Mouse (Mus musculus) neural tube, embryonic 13.5 days (tissue): ENCODE data around the gene Cnpy4. TPM values are rescaled to one million over a fixed set of nuclear protein-coding genes. Genes with fewer than 3 reads are reported as not detected.

ENCODE experiments used
- ATAC-seq: fragments of 200-750 bp; cut with Nextera tagmentation; 2 replicates; pipeline ENCODE4 v1.8.0; 2017; ENCODE audit warnings: low read depth, mild to moderate bottlenecking, moderate TSS enrichment, moderate library complexity
- H3K27ac ChIP-seq: fragments of 300-500 bp; sonication (generic); replicated peaks from 2 replicates; pipeline ENCODE4 v1.5.1; 2015; ENCODE audit warnings: moderate library complexity, mild to moderate bottlenecking, inconsistent platforms
- H3K27me3 ChIP-seq: fragments of 300-500 bp; sonication (generic); 2 replicates; pipeline ENCODE4 v1.6.1; 2015; ENCODE audit warnings: mild to moderate bottlenecking, inconsistent platforms
- H3K36me3 ChIP-seq: fragments of 300-500 bp; sonication (generic); 2 replicates; pipeline ENCODE4 v1.6.1; 2015; ENCODE audit warnings: mild to moderate bottlenecking, inconsistent platforms
- H3K4me1 ChIP-seq: fragments of 300-500 bp; sonication (generic); replicated peaks from 2 replicates; pipeline ENCODE4 v1.6.1; 2015; ENCODE audit warnings: inconsistent platforms
- H3K4me2 ChIP-seq: fragments of 300-500 bp; sonication (generic); 2 replicates; pipeline ENCODE4 v1.6.1; 2015; ENCODE audit warnings: inconsistent platforms, mild to moderate bottlenecking, moderate library complexity
- H3K4me3 ChIP-seq: fragments of 300-500 bp; sonication (generic); 2 replicates; pipeline ENCODE4 v1.5.1; 2015; ENCODE audit warnings: mild to moderate bottlenecking, inconsistent platforms
- H3K9ac ChIP-seq: fragments of 300-500 bp; sonication (generic); 2 replicates; pipeline ENCODE4 v1.6.1; 2015; ENCODE audit warnings: moderate library complexity, mild to moderate bottlenecking, inconsistent platforms
- H3K9me3 ChIP-seq: fragments of 300-500 bp; sonication (generic); 2 replicates; pipeline ENCODE4 v1.6.1; 2016; ENCODE audit warnings: inconsistent platforms
- WGBS: fragments of 180-500 bp; shearing (Covaris S2); methylation state at CpG from one replicate; pipeline ENCODE4 v1.1.7; 2015; 5-methylcytosine and 5-hydroxymethylcytosine counted together
- polyA plus RNA-seq: library from polyadenylated mRNA; unstranded; fragments of >200 nt; fragmentation: Nextera tagmentation; extraction: Ambion mirVana; gene quantifications from 2 replicates; pipeline ENCODE4 v1.2.1, GENCODE M21; 2015

The Cnpy4 gene
- polyA plus RNA-seq = 34.0 and 37.3 TPM in 2 replicates

DNA sequence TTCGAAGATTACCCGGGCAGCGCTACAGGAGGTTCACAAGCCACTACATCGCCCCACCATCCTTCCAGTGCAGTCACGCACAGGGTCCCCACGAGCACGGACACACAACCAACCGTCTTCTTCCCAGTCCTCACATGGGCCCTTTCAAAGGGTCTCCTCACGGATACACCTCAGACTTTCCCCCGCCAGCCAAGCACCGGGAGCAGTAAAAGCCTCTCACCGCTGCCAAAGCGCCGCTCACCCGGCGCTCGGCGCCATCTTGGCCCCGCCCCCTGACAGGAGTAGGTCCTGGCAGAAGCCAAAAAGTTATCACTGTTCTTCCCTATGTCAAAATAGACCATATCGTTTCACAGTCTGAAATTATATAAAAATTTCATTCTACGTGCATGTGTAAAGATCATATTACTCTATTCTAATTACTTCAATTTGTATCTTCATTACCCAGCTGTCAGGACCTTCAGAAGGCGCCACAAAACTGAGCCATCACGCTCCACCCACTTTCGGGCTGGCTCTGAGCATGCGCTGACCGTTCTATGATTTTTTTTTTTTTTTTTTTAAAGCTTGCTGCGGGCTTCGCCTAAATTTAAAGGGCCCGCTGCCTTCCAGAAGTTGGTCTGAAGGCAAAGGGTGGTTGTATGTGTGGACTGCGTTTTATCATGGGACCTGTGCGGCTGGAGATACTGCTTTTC lies at the start of gene Cnpy4, which contains the start of gene Taf6:
TSS of gene Cnpy4 (plus strand) at position 536 of the 689 bp plus-strand sequence.
TSS of gene Taf6 (minus strand) at position 502 of the 689 bp plus-strand sequence.
- Histone ChIP-seq H3K36me3 (peaks cover 44% of the 10 kb centered on the region), H3K4me2 (peak within 1 kb of the TSS; percentile 80), H3K4me3 (peak within 1 kb of the TSS; percentile 81), H3K9me3 (no peaks in the 10 kb centered on the region), H3K27me3 (no peaks in the 10 kb centered on the region), H3K27ac (peak within 1 kb of the TSS; percentile 81), H3K9ac (peak within 1 kb of the TSS; percentile 88), H3K4me1 (peaks cover 24% of the 10 kb centered on the region)
- peak; percentile 83 for ATAC-seq
- WGBS = under 1% methylated on average over 31 of the region's 31 CpGs

- Histone ChIP-seq H3K27me3 (no peaks in the 10 kb centered on the region), H3K4me1 (no peaks in the 10 kb centered on the region), H3K4me2 (no peak overlapping the region), H3K36me3 (peaks cover 48% of the 10 kb centered on the region), H3K27ac (no peak overlapping the region), H3K9ac (no peak overlapping the region), H3K9me3 (no peaks in the 10 kb centered on the region), H3K4me3 (no peak overlapping the region)
- WGBS = 67% methylated on average over 8 of the region's 8 CpGs
- ATAC-seq = peak; percentile 71
Observed at GRCm38 (mm10) chr5:138137935-138138549, 49.2 kb upstream of the Cnpy4 start.

DNA sequence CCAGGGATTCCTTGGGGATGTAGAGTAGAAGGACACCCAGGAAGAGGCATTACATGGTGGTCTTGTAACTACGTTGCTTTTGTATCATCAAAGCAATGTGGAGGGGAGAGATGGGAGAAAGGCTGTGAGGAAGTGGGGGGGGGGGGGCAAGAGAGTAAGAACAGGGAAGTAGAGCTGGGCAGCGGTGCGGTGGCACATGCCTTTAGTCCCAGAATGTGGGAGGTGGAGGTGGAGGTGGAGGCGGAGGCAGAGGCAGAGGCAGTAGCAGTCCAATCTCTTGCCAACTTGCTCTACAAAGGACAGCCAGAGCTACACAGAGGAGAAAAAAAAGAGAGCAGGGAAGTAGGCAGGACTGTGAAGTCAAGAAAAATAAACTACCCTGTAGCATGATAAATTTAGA lies 48.7 kb upstream of the Cnpy4 start:
- no peak overlapping the region for H3K9ac ChIP-seq
- WGBS = 70% methylated on average over 4 of the region's 4 CpGs
- no peak overlapping the region for H3K4me3 ChIP-seq
- H3K27ac ChIP-seq = no peak overlapping the region
- no peaks in the 10 kb centered on the region for H3K27me3 ChIP-seq
- H3K9me3 ChIP-seq = no peaks in the 10 kb centered on the region
- no peak for ATAC-seq
- H3K4me2 ChIP-seq = no peak overlapping the region
- H3K36me3 ChIP-seq = peaks cover 48% of the 10 kb centered on the region
- no peaks in the 10 kb centered on the region for H3K4me1 ChIP-seq

DNA sequence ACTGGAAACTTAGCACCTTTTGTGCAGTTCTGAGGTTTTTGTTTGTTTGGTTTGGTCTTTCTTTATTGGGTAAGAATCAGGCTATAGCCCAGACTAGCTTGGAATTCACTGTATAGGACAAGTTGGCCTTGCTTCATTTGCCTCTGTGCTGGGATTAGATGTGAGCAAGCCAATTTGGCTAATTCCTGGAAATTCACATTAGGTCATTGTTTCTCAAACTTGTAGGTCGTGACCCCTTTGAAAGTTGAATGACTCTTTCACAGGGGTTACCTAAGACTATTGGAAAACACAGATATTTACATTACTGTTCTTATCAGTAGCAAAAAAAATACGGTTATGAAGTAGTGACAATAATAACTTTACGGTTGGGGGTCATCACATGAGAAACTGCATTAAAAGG lies 32.9 kb upstream of the Cnpy4 start:
- H3K27ac ChIP-seq = peak overlapping the region; percentile 98
- 86% methylated on average over 3 of the region's 3 CpGs for WGBS

DNA sequence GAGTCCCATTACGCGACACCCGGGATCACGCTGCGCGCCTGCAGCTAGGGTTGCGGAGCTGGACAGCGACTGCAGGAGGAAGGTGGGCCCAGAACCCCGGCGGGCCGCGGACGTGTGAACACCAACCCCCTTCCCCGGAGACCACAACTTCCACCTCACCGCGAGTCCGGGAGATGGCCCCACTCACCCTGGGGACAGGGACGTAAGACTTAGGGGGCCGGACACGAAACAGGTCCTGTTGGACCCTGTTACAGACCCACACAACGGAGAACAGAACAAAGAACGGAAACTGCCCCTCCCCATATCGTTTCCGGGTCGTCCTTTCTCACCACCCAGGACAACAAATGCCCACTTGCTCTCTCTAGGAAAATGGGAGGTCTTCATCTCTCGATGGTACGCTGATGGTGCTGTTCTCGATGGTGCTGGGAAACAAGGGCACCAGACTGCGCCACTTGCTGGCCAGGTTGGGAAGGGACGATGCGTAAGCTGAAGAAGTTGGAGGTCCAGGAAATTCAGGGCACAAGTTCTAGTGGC lies 31.8 kb upstream of the Cnpy4 start, which contains the start of gene Zfp113:
TSS of gene Zfp113 (minus strand) at position 302 of the 534 bp plus-strand sequence.
- Histone ChIP-seq H3K9me3 (no peaks in the 10 kb centered on the region), H3K4me2 (peak within 1 kb of the TSS; percentile 88), H3K4me3 (peak within 1 kb of the TSS; percentile 66), H3K4me1 (peaks cover 18% of the 10 kb centered on the region), H3K36me3 (peaks cover 29% of the 10 kb centered on the region), H3K27me3 (no peaks in the 10 kb centered on the region), H3K27ac (peak within 1 kb of the TSS; percentile 98), H3K9ac (peak within 1 kb of the TSS; percentile 93)
- ATAC-seq = peak; percentile 98
- 0% methylated on average over 31 of the region's 31 CpGs for WGBS

More for the DNA sequence above, 32.9 kb upstream of the Cnpy4 start:
- peaks cover 34% of the 10 kb centered on the region for H3K36me3 ChIP-seq
- peak overlapping the region; percentile 93 for H3K9ac ChIP-seq
- no peaks in the 10 kb centered on the region for H3K27me3 ChIP-seq
- no peaks in the 10 kb centered on the region for H3K9me3 ChIP-seq
- peak overlapping the region; percentile 66 for H3K4me3 ChIP-seq
- ATAC-seq = no peak
- peaks cover 15% of the 10 kb centered on the region for H3K4me1 ChIP-seq
- H3K4me2 ChIP-seq = peak overlapping the region; percentile 88

GRCm38 (mm10) chr5:138160224-138160762 lies 27.0 kb upstream of the Cnpy4 start:
- Histone ChIP-seq H3K36me3 (peaks cover 31% of the 10 kb centered on the region), H3K27ac (peak overlapping the region; percentile 30), H3K4me3 (peak overlapping the region; percentile 59), H3K4me1 (peaks cover 18% of the 10 kb centered on the region), H3K4me2 (peak overlapping the region; percentile 76), H3K9ac (peak overlapping the region; percentile 76; the same call in 1 of the 2 replicates), H3K9me3 (no peaks in the 10 kb centered on the region), H3K27me3 (no peaks in the 10 kb centered on the region)
- WGBS = 69% methylated on average over 7 of the region's 7 CpGs
- 0 out of 2 replicates have a peak, but pooled peaks have one; percentile 2 for ATAC-seq

- peak within 1 kb of the TSS; percentile 30 for H3K27ac ChIP-seq
- peak within 1 kb of the TSS; percentile 76 for H3K4me2 ChIP-seq
- no peaks in the 10 kb centered on the region for H3K27me3 ChIP-seq
- WGBS = under 1% methylated on average over 42 of the region's 42 CpGs
- no peaks in the 10 kb centered on the region for H3K9me3 ChIP-seq
- peaks cover 39% of the 10 kb centered on the region for H3K36me3 ChIP-seq
- H3K4me3 ChIP-seq = peak within 1 kb of the TSS; percentile 59
- H3K4me1 ChIP-seq = peaks cover 18% of the 10 kb centered on the region
- peak; percentile 97 for ATAC-seq
- H3K9ac ChIP-seq = peak within 1 kb of the TSS; percentile 76
Observed at GRCm38 (mm10) chr5:138160842-138161665, 26.2 kb upstream of the Cnpy4 start, which contains the start of gene Cops6. TSS of gene Cops6 (plus strand) at chr5:138161071.

- ATAC-seq = no peak
- H3K27me3 ChIP-seq = no peaks in the 10 kb centered on the region
- H3K27ac ChIP-seq = no peak overlapping the region
- H3K9ac ChIP-seq = no peak overlapping the region
- H3K36me3 ChIP-seq = peaks cover 59% of the 10 kb centered on the region
- 77% methylated on average over 6 of the region's 6 CpGs for WGBS
- peaks cover 22% of the 10 kb centered on the region for H3K4me1 ChIP-seq
- H3K9me3 ChIP-seq = no peaks in the 10 kb centered on the region
- no peak overlapping the region for H3K4me2 ChIP-seq
- no peak overlapping the region for H3K4me3 ChIP-seq
Observed at GRCm38 (mm10) chr5:138163046-138163445, 24.2 kb upstream of the Cnpy4 start.

GRCm38 (mm10) chr5:138163610-138164009 lies 23.7 kb upstream of the Cnpy4 start:
- Histone ChIP-seq H3K9ac (no peak overlapping the region), H3K27me3 (no peaks in the 10 kb centered on the region), H3K36me3 (peaks cover 64% of the 10 kb centered on the region), H3K9me3 (no peaks in the 10 kb centered on the region), H3K27ac (no peak overlapping the region), H3K4me3 (no peak overlapping the region), H3K4me1 (peaks cover 22% of the 10 kb centered on the region), H3K4me2 (no peak overlapping the region)
- no peak for ATAC-seq
- 66% methylated on average over 10 of the region's 10 CpGs for WGBS

- H3K27me3 ChIP-seq = no peaks in the 10 kb centered on the region
- peaks cover 77% of the 10 kb centered on the region for H3K36me3 ChIP-seq
- ATAC-seq = no peak
- H3K27ac ChIP-seq = no peak overlapping the region
- no peaks in the 10 kb centered on the region for H3K9me3 ChIP-seq
- WGBS = 69% methylated on average over 8 of the region's 8 CpGs
- no peak overlapping the region for H3K4me3 ChIP-seq
- H3K9ac ChIP-seq = 0 out of 2 replicates have a peak overlapping the region, but pooled peaks have one; percentile 12
- peaks cover 30% of the 10 kb centered on the region for H3K4me1 ChIP-seq
- no peak overlapping the region for H3K4me2 ChIP-seq
Observed at GRCm38 (mm10) chr5:138165594-138165993, 21.7 kb upstream of the Cnpy4 start.

- ATAC-seq = peak; percentile 90
- peak overlapping the region; percentile 96 for H3K4me2 ChIP-seq
- peaks cover 35% of the 10 kb centered on the region for H3K4me1 ChIP-seq
- H3K9ac ChIP-seq = peak overlapping the region; percentile 71
- peak overlapping the region; percentile 92 for H3K27ac ChIP-seq
- H3K27me3 ChIP-seq = no peaks in the 10 kb centered on the region
- peak overlapping the region; percentile 81 for H3K4me3 ChIP-seq
- under 1% methylated on average over 47 of the region's 47 CpGs for WGBS
- H3K36me3 ChIP-seq = peaks cover 58% of the 10 kb centered on the region
- no peaks in the 10 kb centered on the region for H3K9me3 ChIP-seq
Observed at GRCm38 (mm10) chr5:138170936-138171561, 16.2 kb upstream of the Cnpy4 start.
